Mouse (Mus musculus): ENCODE data around the gene Tmem238l. TPM values are rescaled to one million over a fixed set of nuclear protein-coding genes. Genes with fewer than 3 reads are reported as not detected.

The Tmem238l gene
- polyA plus RNA-seq, 2 experiments: not detected

DNA sequence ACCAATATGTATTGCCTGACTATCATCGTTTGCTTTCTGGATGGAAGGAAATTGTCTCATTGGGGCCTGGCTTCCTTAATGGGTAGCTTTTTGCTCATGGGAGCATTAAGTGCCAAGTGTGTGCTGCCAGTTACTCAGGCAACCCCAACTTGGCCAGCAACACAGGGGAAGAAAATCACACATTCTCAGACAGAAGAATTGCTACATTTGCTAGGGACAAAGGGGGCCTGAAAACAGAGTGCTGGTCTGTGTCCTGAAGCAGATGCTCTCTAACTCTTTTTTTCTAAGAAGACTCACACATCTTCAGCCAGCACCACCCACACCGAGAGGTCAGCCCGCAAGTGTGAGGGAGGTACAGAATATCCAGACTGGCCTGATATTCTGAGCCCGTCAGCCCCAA lies 44.2 kb downstream of the Tmem238l start:
- H3K9ac ChIP-seq (ENCODE audit: low read depth, low read length, severe bottlenecking): no peak overlapping the region
- no peaks in the 10 kb centered on the region for H3K9me3 ChIP-seq (ENCODE audit: control insufficient read depth, low read length)
- H3K4me3 ChIP-seq (replicated peaks; ENCODE audit: low read length): no peak overlapping the region
- DNase-seq (ENCODE audit: low spot score) (no peak), ATAC-seq (ENCODE audit: low FRiP score, low read depth) (no peak)
- H3K4me2 ChIP-seq (replicated peaks; ENCODE audit: low read depth, low read length, severe bottlenecking): no peak overlapping the region
- H3K4me1 ChIP-seq (ENCODE audit: control insufficient read depth, insufficient read depth, low read length): no peaks in the 10 kb centered on the region
- no peaks in the 10 kb centered on the region for H3K27me3 ChIP-seq (ENCODE audit: control insufficient read depth, insufficient read depth, low read length)
- TF ChIP-seq POLR2A (IDR thresholded peaks at IDR 0.05; ENCODE audit: borderline replicate concordance, extremely low read depth, insufficient read depth, insufficient read length): no peak
- 75% methylated on average over 4 of the region's 4 CpGs for WGBS
- H3K36me3 ChIP-seq (ENCODE audit: control insufficient read depth, insufficient read depth, low read length): no peaks in the 10 kb centered on the region
- H3K27ac ChIP-seq (replicated peaks; ENCODE audit: low read depth, low read length): no peak overlapping the region

- Histone ChIP-seq H3K27me3 (ENCODE audit: control insufficient read depth, insufficient read depth, low read length) (no peaks in the 10 kb centered on the region), H3K9me3 (ENCODE audit: control insufficient read depth, low read length) (no peaks in the 10 kb centered on the region), H3K27ac (replicated peaks; ENCODE audit: low read depth, low read length) (no peak overlapping the region), H3K4me3 (replicated peaks; ENCODE audit: low read length) (no peak overlapping the region), H3K4me2 (replicated peaks; ENCODE audit: low read depth, low read length, severe bottlenecking) (no peak overlapping the region), H3K4me1 (ENCODE audit: control insufficient read depth, insufficient read depth, low read length) (no peaks in the 10 kb centered on the region), H3K9ac (ENCODE audit: low read depth, low read length, severe bottlenecking) (no peak overlapping the region), H3K36me3 (ENCODE audit: control insufficient read depth, insufficient read depth, low read length) (no peaks in the 10 kb centered on the region)
- 38% methylated on average over 1 of the region's 1 CpGs for WGBS
- DNase-seq (ENCODE audit: low spot score) (no peak), ATAC-seq (ENCODE audit: low FRiP score, low read depth) (no peak)
- TF ChIP-seq POLR2A (IDR thresholded peaks at IDR 0.05; ENCODE audit: borderline replicate concordance, extremely low read depth, insufficient read depth, insufficient read length): no peak
Measured at GRCm38 (mm10) chr11:67001717-67002116, 45.3 kb downstream of the Tmem238l start.

GRCm38 (mm10) chr11:67002911-67003310 lies 46.5 kb downstream of the Tmem238l start:
- Histone ChIP-seq H3K36me3 (ENCODE audit: control insufficient read depth, insufficient read depth, low read length) (no peaks in the 10 kb centered on the region), H3K4me2 (replicated peaks; ENCODE audit: low read depth, low read length, severe bottlenecking) (no peak overlapping the region), H3K4me1 (ENCODE audit: control insufficient read depth, insufficient read depth, low read length) (no peaks in the 10 kb centered on the region), H3K9me3 (ENCODE audit: control insufficient read depth, low read length) (no peaks in the 10 kb centered on the region), H3K27ac (replicated peaks; ENCODE audit: low read depth, low read length) (no peak overlapping the region), H3K27me3 (ENCODE audit: control insufficient read depth, insufficient read depth, low read length) (no peaks in the 10 kb centered on the region), H3K9ac (ENCODE audit: low read depth, low read length, severe bottlenecking) (no peak overlapping the region), H3K4me3 (replicated peaks; ENCODE audit: low read length) (no peak overlapping the region)
- DNase-seq (ENCODE audit: low spot score): no peak
- ATAC-seq (ENCODE audit: low FRiP score, low read depth): no peak
- TF ChIP-seq POLR2A (IDR thresholded peaks at IDR 0.05; ENCODE audit: borderline replicate concordance, extremely low read depth, insufficient read depth, insufficient read length): no peak
- 78% methylated on average over 2 of the region's 2 CpGs for WGBS

DNA sequence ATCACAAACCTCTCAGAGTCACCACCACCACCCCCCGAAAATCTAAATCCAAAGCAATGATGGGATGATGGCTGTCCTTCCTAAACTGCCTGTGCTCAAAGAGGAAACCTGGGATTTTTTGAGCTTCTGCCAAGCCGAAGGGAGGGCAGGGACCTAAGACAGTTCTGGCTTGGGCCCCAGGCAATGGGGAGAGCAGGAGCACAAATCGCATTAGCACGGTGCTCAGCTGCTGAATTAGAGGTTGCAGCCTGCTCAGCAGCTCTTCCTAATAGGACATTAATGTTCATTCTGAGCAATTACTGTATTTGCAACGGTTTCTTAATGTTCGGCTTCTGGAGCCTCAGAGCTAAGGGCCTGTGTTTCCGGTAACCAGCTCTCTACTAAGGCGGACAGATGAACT lies 51.5 kb downstream of the Tmem238l start:
- Histone ChIP-seq H3K27ac (replicated peaks; ENCODE audit: low read depth, low read length) (no peak overlapping the region), H3K27me3 (ENCODE audit: control insufficient read depth, insufficient read depth, low read length) (no peaks in the 10 kb centered on the region), H3K4me2 (replicated peaks; ENCODE audit: low read depth, low read length, severe bottlenecking) (no peak overlapping the region), H3K4me3 (replicated peaks; ENCODE audit: low read length) (no peak overlapping the region), H3K9ac (ENCODE audit: low read depth, low read length, severe bottlenecking) (no peak overlapping the region), H3K36me3 (ENCODE audit: control insufficient read depth, insufficient read depth, low read length) (no peaks in the 10 kb centered on the region), H3K4me1 (ENCODE audit: control insufficient read depth, insufficient read depth, low read length) (peaks cover 4% of the 10 kb centered on the region; the same call in 1 of the 2 replicates), H3K9me3 (ENCODE audit: control insufficient read depth, low read length) (no peaks in the 10 kb centered on the region)
- whole genome bisulfite sequencing: 76% methylated on average over 8 of the region's 8 CpGs
- ATAC-seq (ENCODE audit: low FRiP score, low read depth) (no peak), DNase-seq (ENCODE audit: low spot score) (no peak)
- no peak for TF ChIP-seq POLR2A (IDR thresholded peaks at IDR 0.05; ENCODE audit: borderline replicate concordance, extremely low read depth, insufficient read depth, insufficient read length)

DNA sequence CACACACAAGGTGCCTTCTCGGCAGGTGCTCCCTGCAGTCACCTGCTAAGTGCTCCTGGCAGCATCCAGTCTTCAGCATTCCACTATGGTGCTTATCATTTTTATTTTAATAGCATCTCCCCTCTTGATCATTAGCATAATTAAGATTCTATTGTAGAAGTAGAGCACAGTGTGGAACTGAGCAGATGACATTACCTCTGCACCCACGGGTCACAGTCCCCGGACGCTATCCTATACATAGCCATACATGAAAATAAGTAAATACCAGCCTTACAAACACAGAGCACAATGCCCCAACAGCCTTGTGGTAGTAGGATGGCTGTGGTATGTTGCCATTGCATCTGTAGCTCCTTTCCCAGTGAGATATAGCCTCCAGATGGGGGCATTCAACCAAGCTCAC lies 52.1 kb downstream of the Tmem238l start:
- Histone ChIP-seq H3K27me3 (ENCODE audit: control insufficient read depth, insufficient read depth, low read length) (no peaks in the 10 kb centered on the region), H3K9me3 (ENCODE audit: control insufficient read depth, low read length) (no peaks in the 10 kb centered on the region), H3K9ac (ENCODE audit: low read depth, low read length, severe bottlenecking) (no peak overlapping the region), H3K36me3 (ENCODE audit: control insufficient read depth, insufficient read depth, low read length) (no peaks in the 10 kb centered on the region), H3K4me2 (replicated peaks; ENCODE audit: low read depth, low read length, severe bottlenecking) (no peak overlapping the region), H3K27ac (replicated peaks; ENCODE audit: low read depth, low read length) (no peak overlapping the region), H3K4me3 (replicated peaks; ENCODE audit: low read length) (no peak overlapping the region), H3K4me1 (ENCODE audit: control insufficient read depth, insufficient read depth, low read length) (peaks cover 4% of the 10 kb centered on the region; the same call in 1 of the 2 replicates)
- no peak for ATAC-seq (ENCODE audit: low FRiP score, low read depth)
- WGBS: 93% methylated on average over 4 of the region's 4 CpGs
- no peak for DNase-seq (ENCODE audit: low spot score)
- no peak for TF ChIP-seq POLR2A (IDR thresholded peaks at IDR 0.05; ENCODE audit: borderline replicate concordance, extremely low read depth, insufficient read depth, insufficient read length)

DNA sequence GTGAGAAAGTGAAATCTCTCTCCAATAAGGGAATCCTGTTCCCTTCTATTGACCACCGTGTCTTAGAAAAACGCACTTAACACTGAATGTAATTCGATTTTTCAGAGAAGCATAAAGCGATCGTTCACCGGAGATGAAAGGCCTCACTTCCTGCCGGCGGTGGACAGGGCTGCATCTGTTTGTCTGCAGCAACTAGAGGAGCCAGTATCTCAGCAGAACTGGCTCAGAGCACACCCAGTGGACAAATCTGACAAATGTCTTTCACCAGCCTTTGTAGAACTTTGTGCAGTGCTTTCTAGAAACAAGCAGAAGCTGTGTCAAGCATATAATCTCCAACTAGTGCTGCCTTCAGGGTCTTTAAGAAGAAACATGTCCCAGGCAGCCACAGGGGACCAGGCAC lies 54.0 kb downstream of the Tmem238l start:
- Histone ChIP-seq H3K27me3 (ENCODE audit: control insufficient read depth, insufficient read depth, low read length) (no peaks in the 10 kb centered on the region), H3K4me1 (ENCODE audit: control insufficient read depth, insufficient read depth, low read length) (peaks cover 4% of the 10 kb centered on the region; the same call in 1 of the 2 replicates), H3K4me3 (replicated peaks; ENCODE audit: low read length) (no peak overlapping the region), H3K9me3 (ENCODE audit: control insufficient read depth, low read length) (no peaks in the 10 kb centered on the region), H3K4me2 (replicated peaks; ENCODE audit: low read depth, low read length, severe bottlenecking) (0 out of 2 replicates have a peak overlapping the region, but pooled peaks have one; percentile 19), H3K36me3 (ENCODE audit: control insufficient read depth, insufficient read depth, low read length) (no peaks in the 10 kb centered on the region), H3K27ac (replicated peaks; ENCODE audit: low read depth, low read length) (no peak overlapping the region), H3K9ac (ENCODE audit: low read depth, low read length, severe bottlenecking) (no peak overlapping the region)
- WGBS: 5% methylated on average over 8 of the region's 8 CpGs
- DNase-seq (ENCODE audit: low spot score) (peak; percentile 60), ATAC-seq (ENCODE audit: low FRiP score, low read depth) (no peak)
- TF ChIP-seq POLR2A (IDR thresholded peaks at IDR 0.05; ENCODE audit: borderline replicate concordance, extremely low read depth, insufficient read depth, insufficient read length): no peak

Data from limb, embryonic 14.5 days (tissue).